Mouse (Mus musculus): ENCODE measurements at regions not wholly inside any gene's neighbourhood (a gene's known extent, or its start where the extent isn't known, plus 50 kb on each side); places are given as distances from the start of the nearest gene placed in this dataset.

DNA sequence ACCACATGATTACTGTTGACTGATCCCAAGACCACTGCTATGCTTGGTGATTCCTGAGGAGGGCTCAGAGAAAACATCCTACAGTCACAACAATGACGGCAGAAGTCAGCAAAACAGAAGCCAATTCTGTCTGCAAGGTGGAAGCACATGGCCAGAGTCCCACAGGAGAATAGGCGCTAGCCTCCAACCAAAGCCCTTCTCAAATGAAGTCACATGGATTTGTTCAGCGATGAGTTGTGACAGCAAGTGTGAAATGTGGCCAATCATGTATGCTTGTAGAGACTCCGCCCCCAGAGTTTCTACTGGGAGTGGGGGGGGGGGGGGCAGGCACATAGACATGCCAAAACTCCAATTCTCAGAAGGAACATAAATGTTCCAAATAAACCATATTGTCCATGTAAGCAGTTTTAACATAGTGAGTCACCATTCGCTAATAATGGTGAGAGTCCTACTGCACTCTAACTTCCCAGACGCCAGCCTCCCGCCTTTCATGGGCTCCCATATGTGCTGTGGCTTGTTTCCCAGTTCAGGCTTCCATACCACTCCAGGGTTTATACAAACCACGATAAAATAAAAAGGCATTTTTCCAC, 231.6 kb upstream of the Npvf start:
- Histone ChIP-seq H3K9me3 (ENCODE audit: control insufficient read depth, low read depth, low read length) (no peaks in the 10 kb centered on the region), H3K27me3 (ENCODE audit: control insufficient read depth, insufficient read depth, low read length) (no peaks in the 10 kb centered on the region), H3K4me3 (ENCODE audit: low read depth, low read length) (no peak overlapping the region), H3K4me2 (replicated peaks; ENCODE audit: low read depth, low read length) (no peak overlapping the region), H3K36me3 (ENCODE audit: control insufficient read depth, insufficient read depth, low read length) (no peaks in the 10 kb centered on the region), H3K4me1 (ENCODE audit: control insufficient read depth, insufficient read depth, low read length) (peaks cover 4% of the 10 kb centered on the region; the same call in 1 of the 2 replicates), H3K9ac (replicated peaks; ENCODE audit: low read depth, low read length) (no peak overlapping the region), H3K27ac (ENCODE audit: low read length) (no peak overlapping the region)
- WGBS, result 82% methylated on average over 8 of the region's 8 CpGs
- ATAC-seq (ENCODE audit: insufficient number of reproducible peaks, insufficient read depth, low FRiP score, low read depth), result no peak

DNA sequence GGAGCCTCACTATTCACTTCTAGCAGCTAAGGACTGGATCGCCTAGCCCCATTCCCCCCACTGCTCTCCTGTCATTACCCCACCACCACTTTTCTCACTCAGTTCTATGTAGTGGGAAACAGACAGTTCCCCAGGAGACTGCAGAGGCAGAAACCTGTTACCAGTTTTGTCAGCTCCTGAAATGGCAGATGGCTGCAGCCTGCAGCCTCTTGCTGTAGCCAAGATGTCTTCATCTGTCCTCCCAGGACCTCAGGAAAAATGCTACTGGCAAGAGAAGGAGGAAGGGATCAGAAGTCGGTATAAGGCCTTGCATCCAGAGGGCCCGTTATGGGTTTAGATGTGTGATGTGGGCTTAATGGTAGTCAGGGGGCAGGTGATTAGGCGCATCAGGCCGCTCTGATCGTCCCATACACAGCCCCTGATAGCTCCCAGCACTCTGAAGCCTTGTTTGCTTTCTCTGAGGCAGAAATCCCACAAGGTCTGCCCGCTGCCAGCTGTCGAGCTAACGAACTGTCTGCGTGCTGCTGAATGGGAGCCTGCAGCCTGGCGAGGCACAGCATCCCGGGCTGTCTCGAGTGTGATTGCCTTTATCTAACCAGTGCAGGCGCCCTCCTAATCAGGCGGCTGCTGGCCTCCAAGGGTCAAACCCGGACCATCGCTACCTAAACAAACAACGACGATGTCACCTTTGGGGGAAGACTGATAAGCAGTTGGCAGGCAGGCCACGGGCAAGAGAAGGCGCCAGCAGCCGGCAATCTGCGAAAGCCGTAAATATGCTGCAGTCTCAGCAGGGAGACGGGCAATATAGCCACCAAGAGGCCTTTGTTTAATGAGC, 236.3 kb upstream of the Npvf start:
- 12% methylated on average over 25 of the region's 25 CpGs for WGBS
- H3K4me3 ChIP-seq (ENCODE audit: low read depth, low read length), result no peak overlapping the region
- peaks cover 4% of the 10 kb centered on the region; the same call in 1 of the 2 replicates for H3K4me1 ChIP-seq (ENCODE audit: control insufficient read depth, insufficient read depth, low read length)
- peak; percentile 80; the same call in 1 of the 2 replicates for ATAC-seq (ENCODE audit: insufficient number of reproducible peaks, insufficient read depth, low FRiP score, low read depth)
- H3K36me3 ChIP-seq (ENCODE audit: control insufficient read depth, insufficient read depth, low read length), result no peaks in the 10 kb centered on the region
- no peak overlapping the region for H3K27ac ChIP-seq (ENCODE audit: low read length)
- H3K27me3 ChIP-seq (ENCODE audit: control insufficient read depth, insufficient read depth, low read length), result no peaks in the 10 kb centered on the region
- H3K9me3 ChIP-seq (ENCODE audit: control insufficient read depth, low read depth, low read length), result no peaks in the 10 kb centered on the region
- H3K4me2 ChIP-seq (replicated peaks; ENCODE audit: low read depth, low read length), result no peak overlapping the region
- no peak overlapping the region for H3K9ac ChIP-seq (replicated peaks; ENCODE audit: low read depth, low read length)

DNA sequence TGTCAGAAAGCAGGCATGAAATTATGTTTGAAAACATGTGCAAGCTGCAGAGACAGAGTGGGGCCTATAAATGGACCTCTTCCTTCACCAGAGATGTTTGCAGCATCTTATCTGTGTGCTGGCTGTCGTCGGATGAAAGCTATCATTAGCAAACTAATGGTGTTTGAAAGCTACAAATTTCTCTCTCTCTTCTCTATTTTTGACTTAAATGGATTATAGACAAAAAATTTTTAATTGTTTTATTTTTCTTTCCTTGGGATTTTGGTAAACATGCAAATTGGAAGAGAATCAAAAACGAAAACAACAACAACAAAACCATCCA, 236.9 kb upstream of the Npvf start:
- Histone ChIP-seq H3K9ac (replicated peaks; ENCODE audit: low read depth, low read length) (no peak overlapping the region), H3K4me2 (replicated peaks; ENCODE audit: low read depth, low read length) (no peak overlapping the region)
- ATAC-seq (ENCODE audit: insufficient number of reproducible peaks, insufficient read depth, low FRiP score, low read depth), result no peak

DNA sequence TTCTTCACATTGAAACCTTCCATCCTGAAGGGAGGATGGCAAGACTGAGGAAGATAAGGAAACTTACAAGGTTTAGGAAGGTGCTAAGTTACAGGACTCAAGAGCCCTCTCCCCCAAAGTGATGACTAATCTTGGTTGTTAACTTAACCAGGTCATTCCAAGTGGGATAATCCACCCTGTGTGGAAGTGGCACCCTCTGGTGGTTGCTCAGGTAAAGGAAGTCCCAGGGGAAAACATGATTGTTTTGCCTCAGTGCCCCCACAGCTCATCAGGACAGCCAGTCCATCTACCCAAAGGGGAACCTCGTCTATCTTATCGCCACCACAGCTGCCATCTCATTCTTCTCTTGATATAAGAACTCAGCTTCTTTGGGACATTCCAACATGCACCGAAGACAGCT, 244.6 kb upstream of the Npvf start:
- Histone ChIP-seq H3K4me3 (ENCODE audit: low read depth, low read length) (no peak overlapping the region), H3K36me3 (ENCODE audit: control insufficient read depth, insufficient read depth, low read length) (no peaks in the 10 kb centered on the region), H3K9me3 (ENCODE audit: control insufficient read depth, low read depth, low read length) (no peaks in the 10 kb centered on the region), H3K27me3 (ENCODE audit: control insufficient read depth, insufficient read depth, low read length) (no peaks in the 10 kb centered on the region), H3K9ac (replicated peaks; ENCODE audit: low read depth, low read length) (no peak overlapping the region), H3K4me2 (replicated peaks; ENCODE audit: low read depth, low read length) (no peak overlapping the region), H3K27ac (ENCODE audit: low read length) (no peak overlapping the region), H3K4me1 (ENCODE audit: control insufficient read depth, insufficient read depth, low read length) (no peaks in the 10 kb centered on the region)
- no peak for ATAC-seq (ENCODE audit: insufficient number of reproducible peaks, insufficient read depth, low FRiP score, low read depth)
- 89% methylated on average over 3 of the region's 3 CpGs for WGBS

More for the DNA sequence above, 236.9 kb upstream of the Npvf start:
- Histone ChIP-seq H3K4me3 (ENCODE audit: low read depth, low read length) (no peak overlapping the region), H3K36me3 (ENCODE audit: control insufficient read depth, insufficient read depth, low read length) (no peaks in the 10 kb centered on the region), H3K9me3 (ENCODE audit: control insufficient read depth, low read depth, low read length) (no peaks in the 10 kb centered on the region), H3K27me3 (ENCODE audit: control insufficient read depth, insufficient read depth, low read length) (no peaks in the 10 kb centered on the region), H3K27ac (ENCODE audit: low read length) (no peak overlapping the region), H3K4me1 (ENCODE audit: control insufficient read depth, insufficient read depth, low read length) (peaks cover 4% of the 10 kb centered on the region; the same call in 1 of the 2 replicates)
- 43% methylated on average over 3 of the region's 3 CpGs for WGBS

DNA sequence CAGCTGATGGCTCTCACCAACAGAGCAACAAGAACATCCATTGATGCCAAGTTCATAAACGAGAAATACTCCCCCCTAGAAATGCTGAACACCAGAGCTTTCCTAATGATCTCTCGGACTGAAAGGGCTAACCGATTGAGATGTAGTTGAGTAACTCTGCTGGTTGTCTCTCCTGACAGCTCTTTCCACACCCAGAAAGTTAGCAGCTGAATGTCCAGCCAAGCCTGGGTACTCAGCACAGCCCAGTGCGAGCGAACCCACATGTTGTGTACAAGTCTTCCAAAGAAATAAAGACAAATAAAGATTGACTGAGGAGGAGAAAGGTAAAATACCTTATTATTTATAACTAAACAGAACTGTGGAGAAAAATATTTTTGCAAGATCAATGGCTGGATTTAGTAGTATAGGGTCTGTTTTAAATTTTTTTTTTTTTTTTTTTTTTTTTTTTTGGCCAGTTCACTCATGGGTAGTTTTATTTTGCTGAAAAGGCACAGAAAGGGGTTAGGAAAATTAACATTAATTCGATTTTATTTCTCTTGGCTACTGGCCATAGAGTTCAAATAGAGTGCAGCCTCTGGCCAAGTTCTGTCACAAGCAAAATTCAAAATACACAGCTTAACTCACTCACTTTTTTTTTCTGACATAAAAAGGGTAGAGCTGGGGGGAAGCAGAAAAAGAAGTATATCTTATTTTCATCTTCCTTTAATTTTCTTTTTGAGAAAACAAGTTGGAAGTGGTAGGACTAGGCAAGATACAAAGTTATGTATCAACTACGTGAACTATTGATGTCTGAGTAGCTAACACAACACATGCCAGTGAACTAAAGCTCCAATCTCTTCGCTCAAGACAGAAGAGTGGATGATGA, 261.2 kb upstream of the Npvf start:
- Histone ChIP-seq H3K4me3 (ENCODE audit: low read depth, low read length) (no peak overlapping the region), H3K4me1 (ENCODE audit: control insufficient read depth, insufficient read depth, low read length) (peaks cover 5% of the 10 kb centered on the region; the same call in 1 of the 2 replicates), H3K27ac (ENCODE audit: low read length) (peak overlapping the region; percentile 29; the same call in 1 of the 2 replicates), H3K9ac (replicated peaks; ENCODE audit: low read depth, low read length) (no peak overlapping the region), H3K36me3 (ENCODE audit: control insufficient read depth, insufficient read depth, low read length) (no peaks in the 10 kb centered on the region), H3K4me2 (replicated peaks; ENCODE audit: low read depth, low read length) (no peak overlapping the region), H3K9me3 (ENCODE audit: control insufficient read depth, low read depth, low read length) (no peaks in the 10 kb centered on the region), H3K27me3 (ENCODE audit: control insufficient read depth, insufficient read depth, low read length) (no peaks in the 10 kb centered on the region)
- ATAC-seq (ENCODE audit: insufficient number of reproducible peaks, insufficient read depth, low FRiP score, low read depth), result no peak
- WGBS, result 70% methylated on average over 8 of the region's 8 CpGs

DNA sequence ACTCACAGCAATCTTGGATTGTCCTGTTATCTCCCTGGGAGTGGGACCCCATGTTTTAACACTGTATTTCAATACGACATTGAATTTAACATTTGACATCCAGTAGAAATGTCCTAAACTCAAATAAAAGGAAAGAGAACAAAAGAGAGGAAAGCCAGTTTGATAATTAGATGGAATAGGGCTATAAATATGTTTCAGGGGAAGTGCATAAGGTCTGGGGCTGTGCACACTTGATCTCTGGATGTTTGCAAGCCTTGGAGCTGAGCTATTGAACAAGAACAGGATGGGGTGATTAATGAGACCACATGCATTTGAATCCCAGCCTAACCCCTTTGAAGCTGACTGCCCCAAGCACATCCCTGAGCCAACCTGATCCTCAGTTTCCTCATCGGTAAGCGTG, 264.0 kb upstream of the Npvf start:
- Histone ChIP-seq H3K27me3 (ENCODE audit: control insufficient read depth, insufficient read depth, low read length) (no peaks in the 10 kb centered on the region), H3K4me1 (ENCODE audit: control insufficient read depth, insufficient read depth, low read length) (peaks cover 5% of the 10 kb centered on the region; the same call in 1 of the 2 replicates), H3K4me2 (replicated peaks; ENCODE audit: low read depth, low read length) (no peak overlapping the region), H3K4me3 (ENCODE audit: low read depth, low read length) (no peak overlapping the region), H3K9ac (replicated peaks; ENCODE audit: low read depth, low read length) (no peak overlapping the region), H3K9me3 (ENCODE audit: control insufficient read depth, low read depth, low read length) (no peaks in the 10 kb centered on the region), H3K36me3 (ENCODE audit: control insufficient read depth, insufficient read depth, low read length) (no peaks in the 10 kb centered on the region), H3K27ac (ENCODE audit: low read length) (no peak overlapping the region)
- 66% methylated on average over 3 of the region's 3 CpGs for WGBS
- no peak for ATAC-seq (ENCODE audit: insufficient number of reproducible peaks, insufficient read depth, low FRiP score, low read depth)

DNA sequence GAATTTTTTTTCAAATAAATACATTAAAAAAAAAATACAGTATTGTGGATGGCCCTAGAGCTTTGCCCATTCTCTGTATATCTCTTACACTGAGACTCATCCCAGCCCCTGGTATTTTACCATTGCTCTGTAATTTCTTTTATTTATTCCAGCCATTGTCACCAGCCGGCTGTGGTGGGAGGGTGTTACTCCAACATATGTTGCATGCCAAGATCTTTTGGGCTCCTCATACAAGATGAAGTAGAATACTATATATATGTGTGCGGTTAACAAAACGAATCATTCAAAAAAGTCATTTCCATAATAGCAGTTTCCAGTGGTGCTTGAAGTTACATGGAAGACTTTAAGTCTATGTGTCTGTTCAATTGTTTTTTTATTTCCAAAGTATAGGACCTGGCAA, 268.0 kb upstream of the Npvf start:
- no peaks in the 10 kb centered on the region for H3K27me3 ChIP-seq (ENCODE audit: control insufficient read depth, insufficient read depth, low read length)
- H3K4me2 ChIP-seq (replicated peaks; ENCODE audit: low read depth, low read length), result no peak overlapping the region
- ATAC-seq (ENCODE audit: insufficient number of reproducible peaks, insufficient read depth, low FRiP score, low read depth), result no peak
- H3K36me3 ChIP-seq (ENCODE audit: control insufficient read depth, insufficient read depth, low read length), result no peaks in the 10 kb centered on the region
- 95% methylated on average over 3 of the region's 3 CpGs for WGBS
- H3K9ac ChIP-seq (replicated peaks; ENCODE audit: low read depth, low read length), result no peak overlapping the region
- no peak overlapping the region for H3K27ac ChIP-seq (ENCODE audit: low read length)
- no peak overlapping the region for H3K4me3 ChIP-seq (ENCODE audit: low read depth, low read length)
- no peaks in the 10 kb centered on the region for H3K9me3 ChIP-seq (ENCODE audit: control insufficient read depth, low read depth, low read length)
- H3K4me1 ChIP-seq (ENCODE audit: control insufficient read depth, insufficient read depth, low read length), result no peaks in the 10 kb centered on the region

DNA sequence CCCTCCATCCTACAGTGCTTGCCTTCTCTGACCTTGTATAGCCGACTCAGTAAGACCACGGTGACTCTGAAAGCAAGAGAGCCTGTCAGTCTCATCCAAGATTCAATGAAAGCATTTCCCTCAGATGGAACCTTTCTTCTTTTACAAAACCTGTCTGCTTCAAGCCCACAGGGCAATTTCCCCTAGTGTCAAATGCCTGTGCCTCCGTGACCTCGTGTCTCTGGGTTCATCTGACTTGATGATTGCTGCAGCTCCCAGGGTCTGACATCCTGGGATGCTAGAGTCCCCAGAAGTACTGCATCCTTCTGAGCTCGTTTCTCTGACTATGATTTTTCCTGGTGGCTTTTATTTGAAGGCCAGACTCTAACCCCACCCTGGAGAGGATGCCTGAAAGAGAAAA, 270.3 kb upstream of the Npvf start:
- H3K9me3 ChIP-seq (ENCODE audit: control insufficient read depth, low read depth, low read length), result no peaks in the 10 kb centered on the region
- no peaks in the 10 kb centered on the region for H3K27me3 ChIP-seq (ENCODE audit: control insufficient read depth, insufficient read depth, low read length)
- H3K4me2 ChIP-seq (replicated peaks; ENCODE audit: low read depth, low read length), result no peak overlapping the region
- 39% methylated on average over 5 of the region's 5 CpGs for WGBS
- ATAC-seq (ENCODE audit: insufficient number of reproducible peaks, insufficient read depth, low FRiP score, low read depth), result no peak
- no peak overlapping the region for H3K27ac ChIP-seq (ENCODE audit: low read length)
- no peak overlapping the region for H3K4me3 ChIP-seq (ENCODE audit: low read depth, low read length)
- no peaks in the 10 kb centered on the region for H3K4me1 ChIP-seq (ENCODE audit: control insufficient read depth, insufficient read depth, low read length)
- no peak overlapping the region for H3K9ac ChIP-seq (replicated peaks; ENCODE audit: low read depth, low read length)
- no peaks in the 10 kb centered on the region for H3K36me3 ChIP-seq (ENCODE audit: control insufficient read depth, insufficient read depth, low read length)

Data from stomach, embryonic 14.5 days (tissue).